Mouse (Mus musculus): Measurements from ENCODE around the gene Mknk2. TPM values are rescaled to one million over a fixed set of nuclear protein-coding genes. Genes with fewer than 3 reads are reported as not detected.
A peak's percentile ranks its signal among the peaks of the same experiment; 100 is the strongest.
"Not testable (repeated sequence)": the region's sequence is repeated elsewhere in the genome, so short reads cannot be mapped to it uniquely, and the experiment has no call there.

Gene Mknk2
- polyA plus RNA-seq, 1 experiment from 2014 or later: 153 TPM

DNA sequence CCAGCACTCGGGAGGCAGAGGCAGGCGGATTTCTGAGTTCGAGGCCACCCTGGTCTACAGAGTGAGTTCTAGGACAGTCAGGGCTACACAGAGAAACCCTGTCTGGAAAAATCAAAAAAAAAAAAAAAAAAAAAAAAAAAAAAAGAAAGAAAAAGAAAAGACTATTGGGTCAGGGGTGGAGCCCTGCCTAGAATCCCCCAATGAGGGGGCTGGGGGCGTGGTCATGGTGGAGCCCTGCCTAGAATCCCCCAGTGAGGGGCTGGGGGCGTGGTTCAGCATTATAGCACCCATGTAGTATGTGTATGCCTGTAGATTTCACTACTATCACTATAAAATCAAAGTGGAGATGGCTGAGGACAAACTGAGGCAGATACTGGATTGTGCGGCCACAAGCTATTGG, 28.0 kb downstream of the Mknk2 start:
- H3K9me3 ChIP-seq (replicated peaks); H3K27ac ChIP-seq; H3K27me3 ChIP-seq (ENCODE audit: low read depth, poor library complexity, severe bottlenecking); H3K4me3 ChIP-seq; DNase-seq (ENCODE audit: low spot score): not testable (repeated sequence)
- Histone ChIP-seq H3K36me3 (peaks cover 62% of the 10 kb centered on the region), H3K4me1 (peaks cover 12% of the 10 kb centered on the region)
- 89% methylated on average over 6 of the region's 6 CpGs for WGBS

DNA sequence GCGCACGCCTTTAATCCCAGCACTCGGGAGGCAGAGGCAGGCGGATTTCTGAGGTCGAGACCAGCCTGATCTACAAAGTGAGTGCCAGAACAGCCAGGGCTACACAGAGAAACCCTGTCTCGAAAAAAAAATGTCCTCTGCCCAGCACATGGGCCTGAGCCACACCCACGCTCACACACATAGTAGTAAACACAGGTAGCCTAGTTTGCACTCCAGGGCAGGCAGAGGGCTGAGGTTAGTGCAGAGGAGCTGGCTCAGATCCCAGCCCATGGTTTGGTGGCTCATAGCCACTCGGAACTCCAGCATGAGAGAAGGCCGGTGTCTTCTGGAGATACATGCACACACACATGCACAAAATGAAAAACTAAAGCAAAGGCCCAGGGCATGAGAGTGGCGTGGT, 31.0 kb downstream of the Mknk2 start:
- H3K36me3 ChIP-seq: peaks cover 85% of the 10 kb centered on the region

DNA sequence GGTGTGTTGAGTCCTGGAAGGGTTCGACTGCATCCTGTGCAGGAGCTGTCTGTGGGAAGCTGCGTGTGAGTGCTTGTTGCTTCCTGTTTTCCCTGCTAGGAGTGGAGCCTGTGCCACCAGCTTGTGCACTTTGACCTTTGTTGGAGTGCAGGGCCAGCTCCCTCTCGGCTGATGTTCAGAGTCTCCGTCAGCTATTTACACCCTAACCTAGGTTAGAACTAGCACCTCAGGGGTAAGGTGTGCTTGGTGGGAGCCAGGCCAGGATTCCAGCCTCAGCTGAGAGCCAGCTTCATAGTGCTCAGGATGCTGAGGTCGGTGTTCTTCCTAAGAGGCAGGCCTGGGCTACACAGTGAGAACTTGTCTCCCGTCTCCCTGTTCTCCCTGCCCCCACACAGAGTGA, 42.6 kb downstream of the Mknk2 start:
- 83% methylated on average over 6 of the region's 6 CpGs for WGBS

More for the DNA sequence above, 31.0 kb downstream of the Mknk2 start:
- 94% methylated on average over 10 of the region's 10 CpGs for WGBS
- H3K27ac ChIP-seq: no peak overlapping the region
- DNase-seq (ENCODE audit: low spot score): no peak
- no peaks in the 10 kb centered on the region for H3K9me3 ChIP-seq (replicated peaks)
- no peaks in the 10 kb centered on the region for H3K27me3 ChIP-seq (ENCODE audit: low read depth, poor library complexity, severe bottlenecking)
- no peak overlapping the region for H3K4me3 ChIP-seq
- peaks cover 11% of the 10 kb centered on the region; the same call in 1 of the 2 replicates for H3K4me1 ChIP-seq

DNA sequence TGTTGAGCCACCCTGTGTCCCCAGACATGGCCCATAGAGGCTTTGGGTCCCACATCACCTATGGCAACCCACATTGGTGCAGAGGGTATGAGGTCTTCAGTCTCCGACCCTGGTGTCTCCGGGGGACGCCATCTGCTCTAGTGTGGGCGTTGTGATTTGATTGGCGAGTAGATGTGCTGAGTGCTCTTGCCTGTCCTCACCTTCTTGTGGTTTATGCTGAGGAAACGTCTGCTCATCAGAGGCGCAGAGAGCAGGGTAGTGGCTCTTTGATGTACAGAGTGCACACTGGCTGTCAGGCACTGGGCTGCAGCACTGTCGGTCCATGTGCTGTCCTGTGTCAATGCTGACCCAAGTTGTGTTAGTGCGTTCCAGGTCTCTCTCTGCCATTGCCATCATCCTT, 49.0 kb downstream of the Mknk2 start:
- Histone ChIP-seq H3K9me3 (replicated peaks) (no peaks in the 10 kb centered on the region), H3K27me3 (ENCODE audit: low read depth, poor library complexity, severe bottlenecking) (no peaks in the 10 kb centered on the region), H3K4me3 (no peak overlapping the region), H3K36me3 (peaks cover 85% of the 10 kb centered on the region), H3K27ac (no peak overlapping the region), H3K4me1 (peaks cover 34% of the 10 kb centered on the region)
- DNase-seq (ENCODE audit: low spot score): no peak
- WGBS: 92% methylated on average over 9 of the region's 9 CpGs

More for the DNA sequence above, 42.6 kb downstream of the Mknk2 start:
- Histone ChIP-seq H3K4me3 (no peak overlapping the region), H3K27ac (no peak overlapping the region), H3K27me3 (ENCODE audit: low read depth, poor library complexity, severe bottlenecking) (no peaks in the 10 kb centered on the region), H3K4me1 (no peaks in the 10 kb centered on the region), H3K9me3 (replicated peaks) (no peaks in the 10 kb centered on the region), H3K36me3 (peaks cover 99% of the 10 kb centered on the region)
- no peak for DNase-seq (ENCODE audit: low spot score)

DNA sequence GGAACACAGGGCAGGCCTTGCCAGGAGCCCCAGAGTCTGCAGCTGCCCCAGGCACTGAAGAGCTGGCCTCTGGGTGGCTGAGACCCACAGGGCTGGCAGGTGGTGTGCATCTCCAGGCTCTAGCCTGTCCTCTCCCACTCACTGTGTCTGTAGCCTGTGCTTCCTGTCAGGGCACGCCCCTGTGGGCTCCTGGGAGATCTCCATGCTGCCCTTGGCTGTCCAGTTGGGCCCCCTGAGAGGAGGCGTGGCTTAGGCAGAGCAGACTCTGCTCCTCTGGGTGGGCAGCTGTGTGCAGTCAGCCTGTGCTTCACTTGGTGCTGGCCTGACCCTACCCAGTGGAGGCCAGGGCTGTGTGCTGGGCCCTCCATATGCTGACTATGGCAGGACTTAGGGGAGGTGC, 50.2 kb downstream of the Mknk2 start:
- H3K27me3 ChIP-seq (ENCODE audit: low read depth, poor library complexity, severe bottlenecking): no peaks in the 10 kb centered on the region
- H3K4me3 ChIP-seq: no peak overlapping the region
- peaks cover 41% of the 10 kb centered on the region for H3K4me1 ChIP-seq
- H3K27ac ChIP-seq: no peak overlapping the region
- WGBS: 56% methylated on average over 2 of the region's 2 CpGs
- DNase-seq (ENCODE audit: low spot score): no peak
- peaks cover 73% of the 10 kb centered on the region for H3K36me3 ChIP-seq
- no peaks in the 10 kb centered on the region for H3K9me3 ChIP-seq (replicated peaks)

DNA sequence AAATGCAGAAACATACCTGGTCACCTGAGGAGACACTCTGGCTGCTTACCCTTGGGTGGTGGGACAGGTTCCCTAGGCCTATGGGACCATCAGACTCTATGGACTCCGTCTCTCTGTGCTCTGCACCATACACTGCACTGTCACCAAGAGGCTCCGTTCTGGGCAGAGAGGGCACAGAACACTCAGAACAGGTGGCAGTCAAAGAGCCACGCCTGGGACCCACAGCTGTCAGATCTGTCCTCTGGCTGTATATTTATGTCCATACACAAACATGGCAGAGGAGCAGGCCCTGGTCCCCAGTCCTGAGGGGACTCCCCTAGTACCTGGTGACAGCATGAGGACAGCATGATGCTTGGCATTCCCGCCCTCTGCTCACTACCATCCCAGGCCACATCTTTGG, 52.1 kb downstream of the Mknk2 start:
- Histone ChIP-seq H3K4me1 (peaks cover 49% of the 10 kb centered on the region), H3K36me3 (peaks cover 54% of the 10 kb centered on the region), H3K27me3 (ENCODE audit: low read depth, poor library complexity, severe bottlenecking) (no peaks in the 10 kb centered on the region), H3K9me3 (replicated peaks) (no peaks in the 10 kb centered on the region), H3K27ac (0 out of 2 replicates have a peak overlapping the region, but pooled peaks have one; percentile 11), H3K4me3 (no peak overlapping the region)
- no peak for DNase-seq (ENCODE audit: low spot score)
- 94% methylated on average over 4 of the region's 4 CpGs for WGBS

DNA sequence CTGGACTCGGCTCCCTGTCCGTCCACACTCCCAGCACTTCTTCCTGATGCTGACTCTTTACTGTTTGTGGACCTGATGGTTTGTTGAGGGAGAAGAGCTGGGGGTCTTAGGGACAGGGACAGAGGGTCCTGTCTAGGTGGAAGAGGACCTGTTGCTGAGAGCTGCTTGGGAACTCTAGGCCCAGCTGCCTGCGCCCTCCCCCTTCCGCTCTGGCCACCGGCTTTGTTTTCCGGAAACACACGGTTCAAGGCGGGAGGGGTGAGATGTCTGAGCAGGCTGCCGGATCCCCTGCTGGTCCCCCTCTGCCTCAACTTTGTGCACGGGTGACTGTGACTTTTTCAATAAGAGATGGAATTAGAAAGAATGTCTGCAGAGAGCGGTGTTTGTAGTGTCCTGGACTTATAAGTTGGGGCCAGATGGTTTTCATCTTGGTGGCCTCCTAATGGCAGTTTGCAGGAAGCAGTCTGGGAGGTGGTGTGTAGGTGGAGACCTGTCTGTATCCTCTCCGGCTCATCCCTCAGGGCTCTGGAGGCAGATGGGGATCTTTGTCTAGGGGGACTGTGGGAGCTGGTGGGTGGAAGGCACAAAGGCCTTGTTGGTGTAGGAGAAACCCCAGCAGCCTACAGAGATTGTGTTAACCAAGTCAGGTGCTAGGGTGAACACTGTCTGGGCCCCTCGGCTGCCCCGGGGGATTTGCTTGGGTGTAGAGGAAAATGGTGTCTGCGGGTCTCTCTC, 54.3 kb downstream of the Mknk2 start:
- H3K27ac ChIP-seq: peak overlapping the region; percentile 97
- 13% methylated on average over 15 of the region's 15 CpGs for WGBS
- DNase-seq (ENCODE audit: low spot score): peak; percentile 81
- H3K4me3 ChIP-seq: peak overlapping the region; percentile 89
- H3K4me1 ChIP-seq: peaks cover 52% of the 10 kb centered on the region
- H3K9me3 ChIP-seq (replicated peaks): no peaks in the 10 kb centered on the region
- H3K27me3 ChIP-seq (ENCODE audit: low read depth, poor library complexity, severe bottlenecking): no peaks in the 10 kb centered on the region
- peaks cover 33% of the 10 kb centered on the region for H3K36me3 ChIP-seq

DNA sequence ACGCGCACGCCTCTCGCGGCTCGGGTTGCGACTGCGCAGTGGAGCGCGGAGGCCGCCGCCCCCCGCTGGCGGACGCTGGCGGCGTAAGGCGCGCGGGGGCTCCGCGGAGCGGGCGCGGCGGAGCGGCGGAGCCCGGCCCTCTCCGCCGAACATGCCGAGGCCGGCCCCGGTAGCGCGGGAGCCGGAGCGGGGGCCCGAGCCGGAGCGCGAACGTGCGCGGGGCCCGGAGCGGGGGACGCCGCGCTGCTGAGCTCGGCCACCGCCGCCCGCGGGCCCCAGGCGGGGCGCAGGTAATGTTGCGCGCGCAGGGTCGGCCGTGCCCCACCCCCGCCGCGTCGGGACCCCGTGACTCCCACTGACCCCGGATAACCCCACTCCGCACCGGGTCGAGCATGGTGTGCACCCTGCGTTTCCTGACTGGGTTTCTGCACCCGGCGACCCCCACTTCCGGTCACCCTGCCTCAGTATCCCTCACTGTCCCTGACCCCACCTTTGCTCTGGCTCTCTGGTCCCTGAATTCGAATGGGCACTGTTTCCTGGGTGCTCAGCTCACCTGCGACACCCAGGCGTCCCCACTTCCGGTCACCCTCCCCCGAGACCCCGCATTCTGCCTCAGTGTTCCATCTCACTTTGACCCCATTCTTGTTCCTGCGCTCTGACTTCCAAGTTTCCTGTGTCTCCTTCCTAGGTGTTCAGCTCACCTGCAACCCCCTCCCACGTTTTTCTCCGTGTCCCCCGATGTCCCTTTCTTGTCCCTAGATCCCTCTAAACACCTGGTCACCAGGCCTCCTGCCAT, 55.1 kb downstream of the Mknk2 start, which contains the start of gene Csnk1g2:
Csnk1g2 (plus strand) TSS at position 178 of the 796 bp plus-strand sequence.
- Histone ChIP-seq H3K27me3 (ENCODE audit: low read depth, poor library complexity, severe bottlenecking) (no peaks in the 10 kb centered on the region), H3K27ac (peak within 1 kb of the TSS; percentile 97), H3K9me3 (replicated peaks) (no peaks in the 10 kb centered on the region), H3K36me3 (peaks cover 30% of the 10 kb centered on the region), H3K4me1 (peaks cover 51% of the 10 kb centered on the region), H3K4me3 (peak within 1 kb of the TSS; percentile 89)
- WGBS: under 1% methylated on average over 85 of the region's 85 CpGs
- DNase-seq (ENCODE audit: low spot score): peak; percentile 68

DNA sequence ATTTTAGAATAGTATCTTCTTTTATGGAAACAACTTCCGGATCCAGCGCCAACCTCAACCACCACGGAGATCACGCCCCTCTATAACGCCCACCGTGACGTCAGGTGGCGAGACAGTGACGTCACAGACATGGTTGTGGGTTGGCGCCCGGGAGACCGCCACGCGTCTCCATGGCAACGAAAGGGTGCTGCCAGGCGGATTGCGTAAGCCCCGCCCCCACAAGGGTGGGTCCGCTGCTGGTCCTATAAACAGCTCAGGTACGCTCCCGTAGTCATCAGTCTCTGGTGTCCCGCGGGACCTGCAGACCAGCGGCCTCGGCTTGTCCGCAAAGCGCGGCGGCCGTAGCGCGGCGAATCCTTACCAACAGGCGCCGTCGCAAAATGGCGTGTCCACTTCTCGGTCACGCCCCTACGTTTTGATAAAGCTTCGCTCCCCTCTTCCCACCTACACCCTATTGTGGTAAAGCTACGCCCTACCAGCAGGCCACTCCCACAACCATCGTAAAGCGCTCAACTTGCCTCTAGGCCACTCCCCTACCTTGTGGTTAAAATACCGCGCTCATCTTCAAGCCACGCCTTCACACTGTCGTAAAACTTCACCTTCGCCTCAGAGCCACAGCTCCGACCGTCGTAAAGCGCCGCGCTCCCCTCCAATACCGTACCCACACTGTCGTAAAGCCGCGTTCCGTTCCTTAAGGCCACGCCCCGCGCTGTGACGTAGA, 55.8 kb downstream of the Mknk2 start:
- H3K36me3 ChIP-seq: peaks cover 24% of the 10 kb centered on the region
- peak overlapping the region; percentile 97 for H3K27ac ChIP-seq
- DNase-seq (ENCODE audit: low spot score): peak; percentile 100
- WGBS: under 1% methylated on average over 64 of the region's 64 CpGs
- peaks cover 44% of the 10 kb centered on the region for H3K4me1 ChIP-seq
- peak overlapping the region; percentile 89 for H3K4me3 ChIP-seq
- H3K27me3 ChIP-seq (ENCODE audit: low read depth, poor library complexity, severe bottlenecking): no peaks in the 10 kb centered on the region
- no peaks in the 10 kb centered on the region for H3K9me3 ChIP-seq (replicated peaks)

DNA sequence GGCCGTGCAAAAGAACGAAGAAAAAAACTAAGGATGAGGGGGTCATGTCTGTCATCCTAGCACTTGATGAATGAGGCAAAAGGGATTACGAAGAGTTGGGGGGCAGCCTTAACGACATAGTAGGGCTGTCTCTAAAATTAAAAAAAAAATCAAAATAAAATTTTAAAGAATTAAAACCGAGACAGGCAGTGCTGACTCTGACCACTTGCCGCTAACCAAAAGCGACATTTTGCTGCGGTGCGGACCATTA, 56.3 kb downstream of the Mknk2 start:
- peaks cover 25% of the 10 kb centered on the region for H3K36me3 ChIP-seq
- WGBS: 5% methylated on average over 9 of the region's 9 CpGs
- no peaks in the 10 kb centered on the region for H3K9me3 ChIP-seq (replicated peaks)
- peak overlapping the region; percentile 89 for H3K4me3 ChIP-seq
- H3K27me3 ChIP-seq (ENCODE audit: low read depth, poor library complexity, severe bottlenecking): no peaks in the 10 kb centered on the region
- peak overlapping the region; percentile 97 for H3K27ac ChIP-seq
- H3K4me1 ChIP-seq: peaks cover 44% of the 10 kb centered on the region
- no peak for DNase-seq (ENCODE audit: low spot score)

DNA sequence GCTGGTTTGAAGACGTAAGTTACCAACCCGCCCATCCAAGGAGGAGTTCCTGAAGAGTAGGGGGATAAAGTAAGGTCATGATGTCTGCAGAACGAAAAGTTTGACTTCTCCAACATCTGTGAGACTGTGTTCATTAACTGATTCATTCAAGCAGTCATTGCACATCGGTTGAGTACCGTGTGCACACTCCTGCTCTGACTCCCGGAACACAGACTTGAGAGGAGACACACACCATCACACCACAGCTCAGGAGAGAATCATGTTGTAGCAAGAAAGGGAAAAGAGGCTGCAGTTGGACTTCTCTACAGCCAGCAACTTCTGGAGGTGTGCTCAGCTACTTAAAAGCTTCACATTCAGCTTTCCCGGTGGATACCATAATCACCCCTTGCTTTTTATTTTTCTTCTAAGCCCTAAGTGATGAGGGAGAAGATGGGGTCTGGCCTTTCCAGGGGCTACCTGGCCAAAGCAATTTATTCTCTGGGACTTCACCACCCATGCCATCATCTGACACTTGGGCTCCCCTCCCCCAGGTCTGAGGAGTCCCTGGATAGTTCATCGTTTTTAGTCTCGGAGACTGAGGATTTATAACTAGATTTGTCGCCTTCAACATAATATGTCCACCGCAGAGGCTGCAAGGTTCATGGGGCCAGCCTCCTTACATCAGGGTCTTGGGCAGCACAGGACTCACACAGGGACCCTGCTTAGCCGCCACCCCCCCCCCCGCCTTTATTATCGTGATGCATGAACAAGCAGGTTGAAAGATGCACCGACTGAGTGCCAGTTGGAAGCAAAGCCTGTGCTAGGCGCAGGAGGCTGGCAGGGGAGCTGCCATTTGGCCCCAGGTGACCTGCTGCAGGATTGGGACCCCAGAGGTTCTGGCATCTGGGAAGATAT, 56.9 kb downstream of the Mknk2 start:
- Histone ChIP-seq H3K9me3 (replicated peaks) (no peaks in the 10 kb centered on the region), H3K27ac (peak overlapping the region; percentile 97), H3K4me1 (peaks cover 42% of the 10 kb centered on the region), H3K27me3 (ENCODE audit: low read depth, poor library complexity, severe bottlenecking) (no peaks in the 10 kb centered on the region), H3K4me3 (peak overlapping the region; percentile 89), H3K36me3 (peaks cover 26% of the 10 kb centered on the region)
- no peak for DNase-seq (ENCODE audit: low spot score)
- 62% methylated on average over 16 of the region's 16 CpGs for WGBS

DNA sequence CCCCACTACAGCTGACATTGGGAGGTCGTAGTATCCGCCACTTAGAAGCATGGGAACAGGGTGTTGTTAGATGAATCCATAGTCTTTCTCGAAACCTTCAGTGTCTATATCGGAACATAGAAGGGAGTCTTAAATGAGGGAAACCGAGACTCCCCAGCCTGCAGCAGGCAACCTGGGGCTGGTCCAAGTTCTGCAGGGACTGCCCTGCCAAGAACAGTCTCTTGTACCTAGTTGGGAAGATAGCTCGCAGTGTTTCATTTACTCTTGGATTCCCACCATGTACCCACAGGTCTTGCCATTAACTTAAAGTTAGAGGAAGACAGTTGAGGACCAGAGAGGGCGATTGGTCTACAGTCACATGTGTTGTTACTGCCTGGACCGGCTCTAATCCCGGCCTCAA, 57.5 kb downstream of the Mknk2 start:
- no peak for DNase-seq (ENCODE audit: low spot score)
- 87% methylated on average over 9 of the region's 9 CpGs for WGBS
- Histone ChIP-seq H3K4me3 (peak overlapping the region; percentile 6; the same call in 1 of the 2 replicates), H3K27ac (0 out of 2 replicates have a peak overlapping the region, but pooled peaks have one; percentile 16), H3K27me3 (ENCODE audit: low read depth, poor library complexity, severe bottlenecking) (no peaks in the 10 kb centered on the region), H3K4me1 (peaks cover 35% of the 10 kb centered on the region), H3K9me3 (replicated peaks) (no peaks in the 10 kb centered on the region), H3K36me3 (peaks cover 26% of the 10 kb centered on the region)
